Mouse (Mus musculus): Measurements from ENCODE around the gene Ropn1. TPM values are rescaled to one million over a fixed set of nuclear protein-coding genes. Genes with fewer than 3 reads are reported as not detected.

Gene Ropn1
- polyA plus RNA-seq, 1 experiment from 2014 or later: 0.45 TPM

Other genes with a start within 250 kb of the Ropn1 start
- gene Kalrn, start 76.4 kb upstream of the Ropn1 start, polyA plus RNA-seq (2015; fragmentation: Nextera tagmentation; extraction: Ambion mirVana): 26.2 and 28.1 TPM in 2 replicates
- 4.9 and 5.5 TPM in 2 replicates for gene Ccdc14, start 40.7 kb downstream of the Ropn1 start, polyA plus RNA-seq (2015; fragmentation: Nextera tagmentation; extraction: Ambion mirVana)
- 8.9 and 9.1 TPM in 2 replicates for gene Mylk, start 95.3 kb downstream of the Ropn1 start, polyA plus RNA-seq (2015; fragmentation: Nextera tagmentation; extraction: Ambion mirVana)